Mouse (Mus musculus): ENCODE measurements around the gene Cubn. TPM values are rescaled to one million over a fixed set of nuclear protein-coding genes. Genes with fewer than 3 reads are reported as not detected.

Gene Cubn
- polyA plus RNA-seq, 1 experiment, result 0.23 TPM

- Histone ChIP-seq H3K27me3 (ENCODE audit: control insufficient read depth, insufficient read depth, insufficient read length) (no peaks in the 10 kb centered on the region), H3ac (ENCODE audit: control insufficient read depth, insufficient read length) (no peak overlapping the region), H3K79me2 (ENCODE audit: control insufficient read depth, insufficient read depth) (no peaks in the 10 kb centered on the region), H3K4me2 (ENCODE audit: low read depth) (peak overlapping the region; percentile 37), H3K4me3 (no peak overlapping the region), H3K36me3 (ENCODE audit: control insufficient read depth, insufficient read depth) (no peaks in the 10 kb centered on the region)
- TF ChIP-seq CEBPB (IDR thresholded peaks at IDR 0.05; ENCODE audit: insufficient read depth, poor library complexity, severe bottlenecking) (no peak), POLR2AphosphoS2 (IDR thresholded peaks at IDR 0.05; ENCODE audit: insufficient read length, low read depth) (no peak), POLR2A (IDR thresholded peaks at IDR 0.05; ENCODE audit: insufficient read length, low read depth) (no peak), USF1 (IDR thresholded peaks at IDR 0.05; ENCODE audit: low read depth) (no peak)
These were observed 106.7 kb downstream of the Cubn start for GRCm38 (mm10) chr2:13384775-13385541.

- H3ac ChIP-seq (ENCODE audit: control insufficient read depth, insufficient read length), result no peak overlapping the region
- no peaks in the 10 kb centered on the region for H3K27me3 ChIP-seq (ENCODE audit: control insufficient read depth, insufficient read depth, insufficient read length)
- H3K79me2 ChIP-seq (ENCODE audit: control insufficient read depth, insufficient read depth), result no peaks in the 10 kb centered on the region
- H3K36me3 ChIP-seq (ENCODE audit: control insufficient read depth, insufficient read depth), result no peaks in the 10 kb centered on the region
- no peak overlapping the region for H3K4me2 ChIP-seq (ENCODE audit: low read depth)
- H3K4me3 ChIP-seq, result no peak overlapping the region
- no peak for TF ChIP-seq REST (IDR thresholded peaks at IDR 0.05; ENCODE audit: insufficient read depth, insufficient read length)
- TF ChIP-seq MAX (IDR thresholded peaks at IDR 0.05; ENCODE audit: low read depth), result no peak
- TF ChIP-seq TCF12 (IDR thresholded peaks at IDR 0.05; ENCODE audit: insufficient read depth, poor library complexity, severe bottlenecking), result no peak
- TF ChIP-seq POLR2AphosphoS2 (IDR thresholded peaks at IDR 0.05; ENCODE audit: insufficient read length, low read depth), result no peak
- no peak for TF ChIP-seq E2F4 (IDR thresholded peaks at IDR 0.05; ENCODE audit: insufficient read depth)
These were observed 115.4 kb downstream of the Cubn start for GRCm38 (mm10) chr2:13376166-13376565.

GRCm38 (mm10) chr2:13373291-13373690, 118.3 kb downstream of the Cubn start:
- no peaks in the 10 kb centered on the region for H3K36me3 ChIP-seq (ENCODE audit: control insufficient read depth, insufficient read depth)
- TF ChIP-seq MYOG (IDR thresholded peaks at IDR 0.05; ENCODE audit: control insufficient read depth in 1 of 3, insufficient read depth in 1 of 3, insufficient read length in 2 of 3, low read depth in 2 of 3) (no peak), POLR2AphosphoS2 (IDR thresholded peaks at IDR 0.05; ENCODE audit: insufficient read length, low read depth) (no peak), POLR2A (IDR thresholded peaks at IDR 0.05; ENCODE audit: insufficient read length, low read depth) (no peak), E2F4 (IDR thresholded peaks at IDR 0.05; ENCODE audit: insufficient read depth) (no peak), MAX (IDR thresholded peaks at IDR 0.05; ENCODE audit: low read depth) (no peak), REST (IDR thresholded peaks at IDR 0.05; ENCODE audit: insufficient read depth, insufficient read length) (no peak), USF1 (IDR thresholded peaks at IDR 0.05; ENCODE audit: low read depth) (no peak), TCF12 (IDR thresholded peaks at IDR 0.05; ENCODE audit: insufficient read depth, poor library complexity, severe bottlenecking) (no peak), SRF (IDR thresholded peaks at IDR 0.05; ENCODE audit: control insufficient read depth, insufficient read length, low read depth) (no peak), CEBPB (IDR thresholded peaks at IDR 0.05; ENCODE audit: insufficient read depth, poor library complexity, severe bottlenecking) (no peak), MYOD1 (IDR thresholded peaks at IDR 0.05; ENCODE audit: control insufficient read depth in 1 of 3, insufficient read length in 2 of 3, low read depth in 2 of 3) (no peak), TCF3 (IDR thresholded peaks at IDR 0.05; ENCODE audit: insufficient read length, low read depth) (no peak)

GRCm38 (mm10) chr2:13372825-13373224, 118.8 kb downstream of the Cubn start:
- Histone ChIP-seq H3K4me3 (no peak overlapping the region), H3K36me3 (ENCODE audit: control insufficient read depth, insufficient read depth) (no peaks in the 10 kb centered on the region), H3K4me2 (ENCODE audit: low read depth) (peak overlapping the region; percentile 72), H3K79me2 (ENCODE audit: control insufficient read depth, insufficient read depth) (no peaks in the 10 kb centered on the region), H3K27me3 (ENCODE audit: control insufficient read depth, insufficient read depth, insufficient read length) (no peaks in the 10 kb centered on the region), H3ac (ENCODE audit: control insufficient read depth, insufficient read length) (no peak overlapping the region)
- TF ChIP-seq POLR2AphosphoS2 (IDR thresholded peaks at IDR 0.05; ENCODE audit: insufficient read length, low read depth) (no peak), MAX (IDR thresholded peaks at IDR 0.05; ENCODE audit: low read depth) (no peak), POLR2A (IDR thresholded peaks at IDR 0.05; ENCODE audit: insufficient read length, low read depth) (no peak), TCF3 (IDR thresholded peaks at IDR 0.05; ENCODE audit: insufficient read length, low read depth) (no peak), E2F4 (IDR thresholded peaks at IDR 0.05; ENCODE audit: insufficient read depth) (no peak), SRF (IDR thresholded peaks at IDR 0.05; ENCODE audit: control insufficient read depth, insufficient read length, low read depth) (no peak), REST (IDR thresholded peaks at IDR 0.05; ENCODE audit: insufficient read depth, insufficient read length) (no peak), MYOG (IDR thresholded peaks at IDR 0.05; ENCODE audit: control insufficient read depth in 1 of 3, insufficient read depth in 1 of 3, insufficient read length in 2 of 3, low read depth in 2 of 3) (no peak), USF1 (IDR thresholded peaks at IDR 0.05; ENCODE audit: low read depth) (no peak), TCF12 (IDR thresholded peaks at IDR 0.05; ENCODE audit: insufficient read depth, poor library complexity, severe bottlenecking) (no peak), MYOD1 (IDR thresholded peaks at IDR 0.05; ENCODE audit: control insufficient read depth in 1 of 3, insufficient read length in 2 of 3, low read depth in 2 of 3) (no peak), CEBPB (IDR thresholded peaks at IDR 0.05; ENCODE audit: insufficient read depth, poor library complexity, severe bottlenecking) (no peak)

More at GRCm38 (mm10) chr2:13373291-13373690, 118.3 kb downstream of the Cubn start:
- Histone ChIP-seq H3K4me3 (no peak overlapping the region), H3ac (ENCODE audit: control insufficient read depth, insufficient read length) (no peak overlapping the region), H3K4me2 (ENCODE audit: low read depth) (peak overlapping the region; percentile 72), H3K79me2 (ENCODE audit: control insufficient read depth, insufficient read depth) (no peaks in the 10 kb centered on the region), H3K27me3 (ENCODE audit: control insufficient read depth, insufficient read depth, insufficient read length) (no peaks in the 10 kb centered on the region)

- no peaks in the 10 kb centered on the region for H3K79me2 ChIP-seq (ENCODE audit: control insufficient read depth, insufficient read depth)
- TF ChIP-seq CEBPB (IDR thresholded peaks at IDR 0.05; ENCODE audit: insufficient read depth, poor library complexity, severe bottlenecking) (no peak), TCF3 (IDR thresholded peaks at IDR 0.05; ENCODE audit: insufficient read length, low read depth) (no peak), MYOD1 (IDR thresholded peaks at IDR 0.05; ENCODE audit: control insufficient read depth in 1 of 3, insufficient read length in 2 of 3, low read depth in 2 of 3) (peak in 2 of 3 experiments; percentile 23 to 41), TCF12 (IDR thresholded peaks at IDR 0.05; ENCODE audit: insufficient read depth, poor library complexity, severe bottlenecking) (peak; percentile 16), MYOG (IDR thresholded peaks at IDR 0.05; ENCODE audit: control insufficient read depth in 1 of 3, insufficient read depth in 1 of 3, insufficient read length in 2 of 3, low read depth in 2 of 3) (peak in 1 of 3 experiments; percentile 33), POLR2AphosphoS2 (IDR thresholded peaks at IDR 0.05; ENCODE audit: insufficient read length, low read depth) (no peak), POLR2A (IDR thresholded peaks at IDR 0.05; ENCODE audit: insufficient read length, low read depth) (peak; percentile 24)
- no peaks in the 10 kb centered on the region for H3K36me3 ChIP-seq (ENCODE audit: control insufficient read depth, insufficient read depth)
- peak overlapping the region; percentile 98 for H3K4me2 ChIP-seq (ENCODE audit: low read depth)
- peak overlapping the region; percentile 6 for H3K4me3 ChIP-seq
- H3K27me3 ChIP-seq (ENCODE audit: control insufficient read depth, insufficient read depth, insufficient read length), result no peaks in the 10 kb centered on the region
- no peak overlapping the region for H3ac ChIP-seq (ENCODE audit: control insufficient read depth, insufficient read length)
These were observed 119.3 kb downstream of the Cubn start for GRCm38 (mm10) chr2:13372256-13372824.
